Mouse (Mus musculus): ENCODE measurements around the gene Serpinf2. TPM values are rescaled to one million over a fixed set of nuclear protein-coding genes. Genes with fewer than 3 reads are reported as not detected.

Gene Serpinf2
- polyA plus RNA-seq, 1 experiment = 0.75 TPM

DNA sequence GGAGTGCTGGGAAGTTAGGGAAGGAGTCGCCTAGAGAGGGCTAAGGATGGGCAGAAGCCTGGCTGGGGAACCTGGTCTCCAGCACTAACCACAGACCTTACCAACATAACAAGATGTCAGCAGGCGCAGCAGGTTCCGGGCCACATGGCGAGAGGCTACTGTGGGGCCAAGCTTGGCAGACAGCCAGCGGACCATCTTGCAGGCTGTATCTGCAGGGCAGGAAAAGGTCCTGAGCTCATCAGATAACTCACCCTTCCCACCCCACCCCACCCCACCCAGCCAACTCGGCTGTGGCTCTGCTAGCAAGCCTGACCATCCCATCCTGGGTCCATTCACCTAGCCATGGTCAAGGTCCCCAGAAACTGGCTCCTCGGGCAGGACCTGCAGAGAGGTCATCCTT is 10.3 kb upstream of the Serpinf2 start:
- H3K4me1 ChIP-seq (ENCODE audit: control insufficient read depth, insufficient read depth, insufficient read length) = peaks cover 15% of the 10 kb centered on the region
- DNase-seq (ENCODE audit: low read depth in 1 of 2, low spot score in 2 of 2) = no peak
- no peak overlapping the region for H3K4me3 ChIP-seq (ENCODE audit: extremely low read depth, insufficient read depth, insufficient read length)
- peaks cover 48% of the 10 kb centered on the region for H3K36me3 ChIP-seq (ENCODE audit: control insufficient read depth, insufficient read depth, low read length)
- TF ChIP-seq CTCF (IDR thresholded peaks at IDR 0.05; ENCODE audit: extremely low read depth, insufficient read depth, insufficient read length, insufficient replicate concordance) (no peak), POLR2A (IDR thresholded peaks at IDR 0.05; ENCODE audit: low read depth, low read length) (no peak)
- WGBS = 76% methylated on average over 7 of the region's 7 CpGs
- H3K27ac ChIP-seq (ENCODE audit: insufficient read depth, low read length) = no peak overlapping the region
- H3K27me3 ChIP-seq (ENCODE audit: control insufficient read depth, insufficient read depth, low read length) = no peaks in the 10 kb centered on the region

DNA sequence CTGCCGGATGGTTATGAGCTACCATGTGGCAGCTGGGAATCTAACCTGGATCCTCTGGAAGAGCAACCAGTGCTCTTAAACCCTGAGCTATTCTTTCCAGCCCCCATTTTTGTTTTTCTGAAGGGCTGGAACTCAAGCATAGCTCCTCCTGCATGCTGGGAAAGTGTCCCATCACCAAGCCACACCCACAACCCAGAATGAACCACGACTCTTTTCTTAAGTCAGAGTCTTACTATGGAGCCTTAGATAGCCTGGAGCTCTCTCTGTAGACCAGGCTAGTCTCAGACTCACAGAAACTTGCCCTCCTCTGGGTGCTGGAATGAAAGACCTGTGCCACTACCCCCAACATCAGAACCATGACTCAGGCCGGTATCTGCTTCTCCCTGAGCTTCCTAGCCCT is 9.2 kb upstream of the Serpinf2 start:
- Histone ChIP-seq H3K4me1 (ENCODE audit: control insufficient read depth, insufficient read depth, insufficient read length) (peaks cover 9% of the 10 kb centered on the region), H3K27ac (ENCODE audit: insufficient read depth, low read length) (no peak overlapping the region), H3K36me3 (ENCODE audit: control insufficient read depth, insufficient read depth, low read length) (peaks cover 58% of the 10 kb centered on the region)

DNA sequence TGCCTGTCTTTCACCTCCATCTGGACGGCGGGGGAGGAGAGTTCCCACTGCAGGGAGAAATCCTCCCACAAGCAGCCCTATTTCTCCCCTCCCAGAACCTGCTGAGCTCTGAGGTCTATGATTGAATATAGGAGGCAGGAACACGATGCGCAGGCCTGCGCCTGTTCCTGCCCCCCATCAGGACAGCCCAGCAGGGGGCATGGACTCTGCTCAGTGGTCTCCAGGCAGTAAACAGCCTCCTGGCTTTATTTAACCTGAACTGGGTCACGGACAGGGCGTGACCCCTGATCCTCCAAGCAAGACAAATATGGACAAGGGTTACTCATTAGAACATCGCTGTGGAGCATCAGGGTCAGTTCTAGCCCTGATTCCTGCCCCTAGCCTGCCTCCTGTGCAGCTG is 4.3 kb upstream of the Serpinf2 start:
- H3K27ac ChIP-seq (ENCODE audit: insufficient read depth, low read length) = no peak overlapping the region

More for the DNA sequence above, 9.2 kb upstream of the Serpinf2 start:
- DNase-seq (ENCODE audit: low read depth in 1 of 2, low spot score in 2 of 2) = no peak
- WGBS = 71% methylated on average over 3 of the region's 3 CpGs
- TF ChIP-seq CTCF (IDR thresholded peaks at IDR 0.05; ENCODE audit: extremely low read depth, insufficient read depth, insufficient read length, insufficient replicate concordance) (no peak), POLR2A (IDR thresholded peaks at IDR 0.05; ENCODE audit: low read depth, low read length) (no peak)
- Histone ChIP-seq H3K4me3 (ENCODE audit: extremely low read depth, insufficient read depth, insufficient read length) (no peak overlapping the region), H3K27me3 (ENCODE audit: control insufficient read depth, insufficient read depth, low read length) (no peaks in the 10 kb centered on the region)

DNA sequence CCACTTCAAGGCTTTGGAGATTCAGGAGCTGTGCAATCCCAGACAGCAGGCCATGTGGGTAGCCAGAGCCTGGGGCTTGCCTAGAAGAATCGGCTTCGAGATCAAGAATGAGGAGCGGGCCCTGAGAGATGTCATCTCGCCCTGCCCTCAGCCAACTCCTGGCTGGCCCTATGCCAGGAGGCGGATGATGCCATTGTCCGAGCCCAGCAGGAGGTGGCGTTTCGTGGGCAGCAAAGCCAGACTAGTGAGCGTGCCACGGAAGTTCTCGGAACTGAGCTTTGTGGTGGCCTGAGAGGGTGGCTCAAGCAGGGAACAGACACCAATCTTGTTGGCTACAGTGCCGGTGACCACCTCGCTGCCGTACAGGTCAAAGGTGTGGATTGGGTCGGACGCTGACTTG is 2.2 kb upstream of the Serpinf2 start:
- Histone ChIP-seq H3K4me3 (ENCODE audit: extremely low read depth, insufficient read depth, insufficient read length) (no peak overlapping the region), H3K27ac (ENCODE audit: insufficient read depth, low read length) (no peak overlapping the region), H3K36me3 (ENCODE audit: control insufficient read depth, insufficient read depth, low read length) (peaks cover 42% of the 10 kb centered on the region), H3K27me3 (ENCODE audit: control insufficient read depth, insufficient read depth, low read length) (no peaks in the 10 kb centered on the region), H3K4me1 (ENCODE audit: control insufficient read depth, insufficient read depth, insufficient read length) (no peaks in the 10 kb centered on the region)
- WGBS = 97% methylated on average over 16 of the region's 16 CpGs
- TF ChIP-seq POLR2A (IDR thresholded peaks at IDR 0.05; ENCODE audit: low read depth, low read length) = no peak
- no peak for TF ChIP-seq CTCF (IDR thresholded peaks at IDR 0.05; ENCODE audit: extremely low read depth, insufficient read depth, insufficient read length, insufficient replicate concordance)
- DNase-seq (ENCODE audit: low read depth in 1 of 2, low spot score in 2 of 2) = no peak

More for the DNA sequence above, 4.3 kb upstream of the Serpinf2 start:
- no peaks in the 10 kb centered on the region for H3K27me3 ChIP-seq (ENCODE audit: control insufficient read depth, insufficient read depth, low read length)
- no peak overlapping the region for H3K4me3 ChIP-seq (ENCODE audit: extremely low read depth, insufficient read depth, insufficient read length)
- TF ChIP-seq POLR2A (IDR thresholded peaks at IDR 0.05; ENCODE audit: low read depth, low read length) (no peak), CTCF (IDR thresholded peaks at IDR 0.05; ENCODE audit: extremely low read depth, insufficient read depth, insufficient read length, insufficient replicate concordance) (no peak)
- 95% methylated on average over 8 of the region's 8 CpGs for WGBS
- peaks cover 61% of the 10 kb centered on the region for H3K36me3 ChIP-seq (ENCODE audit: control insufficient read depth, insufficient read depth, low read length)
- no peaks in the 10 kb centered on the region for H3K4me1 ChIP-seq (ENCODE audit: control insufficient read depth, insufficient read depth, insufficient read length)
- DNase-seq (ENCODE audit: low read depth in 1 of 2, low spot score in 2 of 2) = no peak

DNA sequence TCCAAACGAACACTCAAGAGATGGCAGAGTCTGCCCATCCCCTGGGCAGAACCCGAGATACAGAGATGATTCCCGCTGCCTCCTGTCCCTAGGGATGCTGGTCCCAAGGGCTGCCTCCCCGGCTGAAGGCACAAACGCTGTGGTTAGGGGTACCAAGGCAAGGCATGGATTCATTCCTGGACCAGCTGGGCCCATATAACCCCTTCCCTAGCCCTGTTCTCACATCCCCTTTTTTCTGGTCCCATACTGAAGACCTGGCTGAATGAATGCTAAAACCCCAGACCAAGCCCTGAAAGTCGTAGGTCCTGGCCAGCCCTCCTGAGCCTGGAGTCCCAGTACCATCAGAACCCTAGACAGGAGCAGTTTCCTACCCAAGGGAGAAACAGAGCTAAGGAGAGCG is 1.6 kb upstream of the Serpinf2 start:
- no peak overlapping the region for H3K27ac ChIP-seq (ENCODE audit: insufficient read depth, low read length)
- H3K4me1 ChIP-seq (ENCODE audit: control insufficient read depth, insufficient read depth, insufficient read length) = no peaks in the 10 kb centered on the region
- H3K27me3 ChIP-seq (ENCODE audit: control insufficient read depth, insufficient read depth, low read length) = no peaks in the 10 kb centered on the region
- no peak for DNase-seq (ENCODE audit: low read depth in 1 of 2, low spot score in 2 of 2)
- peaks cover 39% of the 10 kb centered on the region for H3K36me3 ChIP-seq (ENCODE audit: control insufficient read depth, insufficient read depth, low read length)
- TF ChIP-seq POLR2A (IDR thresholded peaks at IDR 0.05; ENCODE audit: low read depth, low read length) (no peak), CTCF (IDR thresholded peaks at IDR 0.05; ENCODE audit: extremely low read depth, insufficient read depth, insufficient read length, insufficient replicate concordance) (no peak)
- WGBS = 86% methylated on average over 7 of the region's 7 CpGs
- H3K4me3 ChIP-seq (ENCODE audit: extremely low read depth, insufficient read depth, insufficient read length) = no peak overlapping the region

DNA sequence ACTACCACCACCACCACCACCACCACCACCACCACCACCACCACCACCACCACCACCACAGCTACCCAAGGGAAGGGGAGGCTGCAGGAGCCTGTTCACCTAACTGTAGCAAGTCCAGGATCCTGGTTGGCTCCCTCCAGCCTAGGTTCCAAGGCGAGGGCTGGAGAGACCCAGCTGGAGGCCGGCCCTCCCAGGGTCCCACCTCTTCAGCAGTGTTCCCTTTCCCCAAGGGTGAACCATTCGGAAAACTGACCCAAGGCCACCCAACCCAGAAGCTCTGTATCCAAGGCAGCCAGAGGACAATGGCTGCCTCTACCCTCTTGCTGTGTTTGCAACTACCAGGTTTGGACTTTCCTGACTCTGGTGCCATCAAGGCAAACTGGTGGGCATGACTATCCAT is 560 bp upstream of the Serpinf2 start:
- H3K36me3 ChIP-seq (ENCODE audit: control insufficient read depth, insufficient read depth, low read length) = peaks cover 30% of the 10 kb centered on the region
- H3K27ac ChIP-seq (ENCODE audit: insufficient read depth, low read length) = no peak overlapping the region
- H3K4me1 ChIP-seq (ENCODE audit: control insufficient read depth, insufficient read depth, insufficient read length) = no peaks in the 10 kb centered on the region
- 100% methylated on average over 3 of the region's 3 CpGs for WGBS
- H3K4me3 ChIP-seq (ENCODE audit: extremely low read depth, insufficient read depth, insufficient read length) = no peak overlapping the region
- H3K27me3 ChIP-seq (ENCODE audit: control insufficient read depth, insufficient read depth, low read length) = no peaks in the 10 kb centered on the region
- no peak for TF ChIP-seq CTCF (IDR thresholded peaks at IDR 0.05; ENCODE audit: extremely low read depth, insufficient read depth, insufficient read length, insufficient replicate concordance)
- TF ChIP-seq POLR2A (IDR thresholded peaks at IDR 0.05; ENCODE audit: low read depth, low read length) = no peak
- DNase-seq (ENCODE audit: low read depth in 1 of 2, low spot score in 2 of 2) = no peak

DNA sequence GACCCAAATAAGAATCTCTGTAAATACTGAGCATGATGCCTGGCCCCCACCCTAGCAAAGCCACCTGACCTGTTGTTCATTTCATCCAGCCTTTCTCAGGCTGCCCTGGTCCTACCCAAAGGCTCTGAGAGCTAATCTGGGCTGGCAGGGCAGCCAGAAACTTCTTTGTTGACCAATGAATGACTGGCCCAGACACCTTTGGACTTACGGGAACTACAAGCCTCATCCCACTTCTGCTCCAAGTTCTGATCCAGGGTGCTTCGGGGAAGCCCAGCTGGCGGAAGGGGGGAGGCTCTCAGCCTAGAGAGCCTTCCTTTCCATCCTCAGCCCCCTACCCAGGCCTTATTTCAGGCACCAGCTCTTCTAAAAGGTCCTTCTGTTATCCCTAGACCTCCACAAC is 587 bp downstream of the Serpinf2 start:
- no peaks in the 10 kb centered on the region for H3K4me1 ChIP-seq (ENCODE audit: control insufficient read depth, insufficient read depth, insufficient read length)
- no peak for TF ChIP-seq POLR2A (IDR thresholded peaks at IDR 0.05; ENCODE audit: low read depth, low read length)
- no peak for TF ChIP-seq CTCF (IDR thresholded peaks at IDR 0.05; ENCODE audit: extremely low read depth, insufficient read depth, insufficient read length, insufficient replicate concordance)
- no peak overlapping the region for H3K4me3 ChIP-seq (ENCODE audit: extremely low read depth, insufficient read depth, insufficient read length)
- WGBS = 93% methylated on average over 3 of the region's 3 CpGs
- no peak for DNase-seq (ENCODE audit: low read depth in 1 of 2, low spot score in 2 of 2)
- H3K36me3 ChIP-seq (ENCODE audit: control insufficient read depth, insufficient read depth, low read length) = peaks cover 19% of the 10 kb centered on the region
- no peaks in the 10 kb centered on the region for H3K27me3 ChIP-seq (ENCODE audit: control insufficient read depth, insufficient read depth, low read length)
- H3K27ac ChIP-seq (ENCODE audit: insufficient read depth, low read length) = no peak overlapping the region

All from spleen, adult 2 months (tissue).